Mouse (Mus musculus): Measurements from ENCODE around the gene Crtc3.
A peak's percentile ranks its signal among the peaks of the same experiment; 100 is the strongest.

Crtc3 gene

DNA sequence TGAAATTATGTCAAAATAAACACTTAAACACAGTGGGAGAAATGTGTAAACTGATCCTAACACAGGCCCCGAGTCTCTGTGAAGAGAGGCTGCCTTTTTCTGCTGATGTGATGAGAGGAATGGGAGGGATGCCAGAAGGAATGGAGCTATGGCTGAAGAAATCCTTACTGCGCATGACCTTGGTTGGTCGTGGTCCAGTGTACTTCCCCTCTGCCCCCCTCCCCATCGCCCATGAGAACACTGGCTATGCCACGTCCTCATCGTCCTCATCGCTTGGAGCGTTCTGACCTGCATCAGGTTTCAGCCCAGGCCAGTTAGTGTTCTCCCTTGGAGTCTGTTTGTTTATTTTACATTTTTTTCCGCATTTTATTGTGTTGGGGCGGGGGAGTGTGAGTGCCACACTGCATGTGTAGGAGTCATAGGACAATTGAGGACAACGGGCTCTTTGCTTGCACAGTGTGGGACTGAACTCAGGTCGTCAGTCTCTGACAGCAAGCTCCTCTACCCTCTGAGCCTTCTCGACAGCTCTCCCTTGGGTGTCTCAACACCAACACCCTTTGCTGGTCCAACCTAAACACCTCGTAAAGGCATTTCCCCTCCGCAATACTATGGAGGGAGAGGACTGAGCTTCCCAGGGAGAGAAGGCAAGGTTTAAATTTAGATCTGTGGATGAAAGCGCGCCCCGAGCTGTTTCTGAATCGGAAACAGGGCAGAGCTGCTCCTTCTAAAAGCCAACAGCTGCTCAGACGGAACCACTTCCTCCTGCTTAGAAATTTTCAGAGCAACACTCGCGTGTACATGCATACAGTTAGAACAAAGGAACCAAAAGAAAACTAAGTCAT is 134.3 kb downstream of the Crtc3 start:
- no peaks in the 10 kb centered on the region for H3K27me3 ChIP-seq (ENCODE audit: control insufficient read depth, insufficient read depth, low read length, poor library complexity, severe bottlenecking)
- DNase-seq (ENCODE audit: low read depth, low spot score) = peak; percentile 59
- no peaks in the 10 kb centered on the region for H3K36me3 ChIP-seq (ENCODE audit: control insufficient read depth, insufficient read depth, low read length, poor library complexity, severe bottlenecking)

GRCm38 (mm10) chr7:80548513-80549260 is 140.0 kb downstream of the Crtc3 start:
- no peaks in the 10 kb centered on the region for H3K27me3 ChIP-seq (ENCODE audit: control insufficient read depth, insufficient read depth, low read length, poor library complexity, severe bottlenecking)
- no peak for DNase-seq (ENCODE audit: low read depth, low spot score)
- H3K36me3 ChIP-seq (ENCODE audit: control insufficient read depth, insufficient read depth, low read length, poor library complexity, severe bottlenecking) = no peaks in the 10 kb centered on the region

GRCm38 (mm10) chr7:80542139-80542831 is 146.4 kb downstream of the Crtc3 start:
- H3K36me3 ChIP-seq (ENCODE audit: control insufficient read depth, insufficient read depth, low read length, poor library complexity, severe bottlenecking) = no peaks in the 10 kb centered on the region
- no peak for DNase-seq (ENCODE audit: low read depth, low spot score)
- no peaks in the 10 kb centered on the region for H3K27me3 ChIP-seq (ENCODE audit: control insufficient read depth, insufficient read depth, low read length, poor library complexity, severe bottlenecking)

DNA sequence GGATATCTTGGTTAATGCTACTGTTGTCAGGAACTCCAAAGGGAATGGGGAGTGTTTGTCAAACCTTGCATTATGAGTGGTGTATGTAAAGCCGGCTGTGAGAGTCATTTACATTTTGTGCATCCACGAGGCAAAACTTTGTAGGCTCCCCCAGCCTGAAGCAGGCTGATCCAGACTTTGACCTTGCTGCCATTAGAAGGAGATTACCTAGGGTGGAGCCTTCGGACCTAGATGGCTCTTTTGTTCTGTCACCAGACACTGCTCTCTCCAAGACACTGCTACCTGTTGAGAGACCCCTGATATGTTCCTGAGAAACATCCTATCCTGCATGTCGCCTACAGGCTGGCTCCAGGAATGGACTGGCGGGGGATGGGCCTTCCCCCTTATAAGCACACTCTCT is 149.1 kb downstream of the Crtc3 start:
- DNase-seq (ENCODE audit: low read depth, low spot score) = no peak
- Histone ChIP-seq H3K36me3 (ENCODE audit: control insufficient read depth, insufficient read depth, low read length, poor library complexity, severe bottlenecking) (no peaks in the 10 kb centered on the region), H3K27me3 (ENCODE audit: control insufficient read depth, insufficient read depth, low read length, poor library complexity, severe bottlenecking) (no peaks in the 10 kb centered on the region)

Measured in splenic B cell, adult 2 months (primary cell).